Comparison of ENCODE assay signal across 25 mouse cellular contexts in genomic region chr2:116923684-116924083, GRCm38 (mm10). TPM values are rescaled to one million over a fixed set of nuclear protein-coding genes. Genes with fewer than 3 reads are reported as not detected.
DNase-seq lines count a peak whose midpoint lies in the region.
"Had no signal": no experiment of that assay in that cellular context is flagged by ENCODE, and none has a peak within 500 bp of the region (broad histone marks: within the 10 kb centered on the region; RNA-seq: fewer than 3 reads in every experiment).

No protein-coding gene starts in this region.

- no peaks in the 10 kb centered on the region for H3K36me3 ChIP-seq in heart, embryonic 10.5 days
- H3K36me3 ChIP-seq: embryonic facial prominence, embryonic 15.5 days; forebrain, embryonic 10.5 days; hindbrain, embryonic 12.5 days had no signal

- DNase-seq in heart, adult 11 months = peak; percentile 54
- no peak for DNase-seq in heart, embryonic 10.5 days (ENCODE audit: low spot score)
- peak; percentile 28 to 32 for DNase-seq in layer of hippocampus, postnatal 36 days
- DNase-seq in layer of hippocampus, postnatal 25 days (ENCODE audit: extremely low spot score in 1 of 2, low spot score in 1 of 2) = no peak
- DNase-seq in retina, adult 2 months (ENCODE audit: low read depth, low spot score) = peak; percentile 26
- DNase-seq in retina, embryonic 14.5 days (ENCODE audit: low spot score) = no peak
- peak; percentile 33 for DNase-seq in telencephalon, adult 2 months (ENCODE audit: low read depth, low spot score)
- no peak for DNase-seq in thymus, postnatal 10 days (ENCODE audit: low spot score in 2 of 2)
- DNase-seq: adrenal gland, adult 2 months; adrenal gland, postnatal 25 days; cerebellum, adult 11-12 months; cerebellum, adult 9-10 months; cerebellum, postnatal 36 days; gastrocnemius, postnatal 25 days; heart, postnatal 10 days; heart, postnatal 4 days had no signal

- no peaks in the 10 kb centered on the region for H3K9me3 ChIP-seq in heart, embryonic 10.5 days
- H3K9me3 ChIP-seq: embryonic facial prominence, embryonic 15.5 days had no signal

- H3K27me3 ChIP-seq in heart, embryonic 10.5 days (ENCODE audit: insufficient read depth, poor library complexity, severe bottlenecking) = no peaks in the 10 kb centered on the region
- H3K27me3 ChIP-seq: embryonic facial prominence, embryonic 15.5 days; hindbrain, embryonic 12.5 days had no signal

- no peak overlapping the region for H3K27ac ChIP-seq in heart, embryonic 10.5 days
- H3K27ac ChIP-seq: embryonic facial prominence, embryonic 15.5 days; forebrain, embryonic 10.5 days; hindbrain, embryonic 12.5 days had no signal

- WGBS in heart, embryonic 10.5 days = 79% methylated on average over 3 of the region's 3 CpGs

- no peak overlapping the region for H3K4me3 ChIP-seq in heart, embryonic 10.5 days
- H3K4me3 ChIP-seq: embryonic facial prominence, embryonic 15.5 days; erythroblast, embryonic 14.5 days; forebrain, embryonic 10.5 days; hindbrain, embryonic 12.5 days had no signal

- peaks cover 3% of the 10 kb centered on the region; the same call in 1 of the 2 replicates for H3K4me1 ChIP-seq in heart, embryonic 10.5 days
- H3K4me1 ChIP-seq: embryonic facial prominence, embryonic 15.5 days; forebrain, embryonic 10.5 days; hindbrain, embryonic 12.5 days had no signal

RNA-seq across cellular contexts. Expression of gene Tmco5, which starts 45.2 kb away (rescaled TPM):
- not detected in 2 replicates for polyA plus RNA-seq in heart, embryonic 10.5 days (2016; fragmentation: Nextera tagmentation; extraction: Ambion mirVana)
- 1 to 10 TPM; 1.2 to 1.3 TPM for total RNA-seq in layer of hippocampus, postnatal 36 days (2021)
- total RNA-seq in layer of hippocampus, postnatal 25 days (2021) = under 1 TPM; 0.80 to 0.94 TPM
- total RNA-seq: adrenal gland, adult 2 months; adrenal gland, postnatal 25 days; ES-E14; gastrocnemius, postnatal 25 days; granulocyte monocyte progenitor cell, adult 5-6 weeks; heart, postnatal 10 days; heart, postnatal 4 days had no signal
- polyA plus RNA-seq: adrenal gland, adult 2 months; embryonic facial prominence, embryonic 15.5 days; erythroblast, embryonic 14.5 days; forebrain, embryonic 10.5 days; forebrain, embryonic 14.5 days; heart, embryonic 14.5 days; hindbrain, embryonic 12.5 days; hindbrain, embryonic 16.5 days had no signal

Comparison
In these comparisons a context has a peak if more than half of its experiments do, and no peak if none do; other contexts are left out.
1. DNase-seq: peak in heart, adult 11 months (single experiment), layer of hippocampus, postnatal 36 days (2 of 2), retina, adult 2 months (single experiment) and telencephalon, adult 2 months (single experiment); none in heart, embryonic 10.5 days (single experiment), layer of hippocampus, postnatal 25 days (0 of 2), retina, embryonic 14.5 days (single experiment) and thymus, postnatal 10 days (0 of 2).